Mouse (Mus musculus) lung, postnatal 0 days (tissue): ENCODE results near the gene Csf2ra. TPM values are rescaled to one million over a fixed set of nuclear protein-coding genes. Genes with fewer than 3 reads are reported as not detected.
"Not testable (repeated sequence)": the region's sequence is repeated elsewhere in the genome, so short reads cannot be mapped to it uniquely, and the experiment has no call there.

ENCODE experiments used
- ATAC-seq: fragments of 200-750 bp; cut with Nextera tagmentation; 2 replicates; pipeline ENCODE4 v1.8.0; 2017; ENCODE audit warnings: moderate library complexity
- DNase-seq: peaks from one replicate; pipeline ENCODE4 v3.0.0-alpha.2; 2016; ENCODE audit warnings: low spot score
- H3K27ac ChIP-seq: fragments of 300-500 bp; sonication (generic); 2 replicates; pipeline ENCODE4 v1.5.1; 2014; ENCODE audit warnings: antibody characterized with exemption, mild to moderate bottlenecking, low read length, mixed read lengths
- H3K27me3 ChIP-seq: fragments of 300-500 bp; sonication (generic); replicated peaks from 2 replicates; pipeline ENCODE4 v1.6.1; 2014; ENCODE audit warnings: low read length, mixed read lengths; ENCODE audit not compliant: insufficient read depth
- H3K36me3 ChIP-seq: fragments of 300-500 bp; sonication (generic); 2 replicates; pipeline ENCODE4 v1.6.1; 2014; ENCODE audit warnings: low read length, mixed read lengths; ENCODE audit not compliant: insufficient read depth
- H3K4me1 ChIP-seq: fragments of 300-500 bp; sonication (generic); 2 replicates; pipeline ENCODE4 v1.6.1; 2014; ENCODE audit warnings: antibody characterized with exemption, low read depth, low read length, mixed read lengths; ENCODE audit not compliant: insufficient read depth
- H3K4me2 ChIP-seq: fragments of 300-500 bp; sonication (generic); replicated peaks from 2 replicates; pipeline ENCODE4 v1.6.1; 2014; ENCODE audit warnings: low read depth, mild to moderate bottlenecking, low read length, moderate library complexity, mixed read lengths
- H3K4me3 ChIP-seq: fragments of 300-500 bp; sonication (generic); 2 replicates; pipeline ENCODE4 v1.5.1; 2014; ENCODE audit warnings: low read depth, low read length
- H3K9ac ChIP-seq: fragments of 300-500 bp; sonication (generic); replicated peaks from 2 replicates; pipeline ENCODE4 v1.6.1; 2014; ENCODE audit warnings: low read depth, mild to moderate bottlenecking
- H3K9me3 ChIP-seq: fragments of 300-500 bp; sonication (generic); 2 replicates; pipeline ENCODE4 v1.6.1; 2016; ENCODE audit warnings: low read length, mixed read lengths
- CTCF ChIP-seq: IDR thresholded peaks from 2 replicates; pipeline ENCODE4 v1.5.1; 2016; ENCODE audit warnings: antibody characterized with exemption, mild to moderate bottlenecking
- EP300 ChIP-seq: IDR thresholded peaks from 2 replicates; pipeline ENCODE4 v1.6.1; 2016; ENCODE audit warnings: antibody characterized with exemption, mild to moderate bottlenecking, control low read depth
- WGBS: fragments of 180-500 bp; shearing (Covaris S2); extraction: QIAGEN DNeasy Blood & Tissue Kit; methylation state at CpG from one replicate; pipeline ENCODE4 v1.1.7; 2014; 5-methylcytosine and 5-hydroxymethylcytosine counted together
- polyA plus RNA-seq: library from polyadenylated mRNA; unstranded; fragments of >200 nt; fragmentation: Nextera tagmentation; extraction: Ambion mirVana; gene quantifications from 2 replicates; pipeline ENCODE4 v1.2.1, GENCODE M21; 2015

Csf2ra gene
- polyA plus RNA-seq = 18.8 and 21.8 TPM in 2 replicates

DNA sequence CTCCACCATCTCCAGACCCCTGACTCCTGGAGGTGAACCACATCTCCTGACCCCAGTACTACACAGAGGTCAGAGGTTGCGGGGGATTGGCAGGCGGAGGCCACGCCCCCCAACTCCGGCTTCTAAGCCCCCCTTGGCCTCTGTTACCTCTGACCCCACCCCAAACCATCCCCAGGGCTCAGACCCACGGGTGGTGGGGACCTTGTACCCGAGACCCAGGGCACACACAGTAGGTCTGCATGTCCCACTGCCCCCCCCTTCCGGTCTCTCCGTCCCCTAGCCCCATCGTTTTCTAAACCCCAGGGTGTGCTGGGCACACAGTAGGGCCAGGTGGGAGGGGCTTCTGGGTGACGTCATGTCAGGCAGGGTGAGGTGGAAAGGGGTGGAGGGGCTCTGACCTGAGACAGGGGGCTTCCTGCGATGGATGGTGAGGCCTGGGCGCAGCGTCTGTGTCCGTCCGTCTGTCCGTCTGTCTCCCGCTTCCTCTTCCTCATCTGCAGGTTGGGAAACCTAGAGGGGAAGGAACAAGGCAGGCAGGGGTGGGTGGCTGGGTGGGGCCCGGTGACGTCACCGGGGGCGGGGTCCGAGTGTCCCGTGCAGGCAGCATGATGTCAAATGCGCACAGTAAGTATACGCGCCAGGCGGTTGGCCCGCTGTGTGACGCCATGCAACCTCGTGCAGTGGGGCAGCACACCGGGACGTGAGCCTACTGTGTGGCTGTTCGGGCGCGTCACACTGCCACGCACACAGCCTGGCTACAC lies at the start of gene Csf2ra:
Gene Csf2ra (minus strand): TSS at position 489 of the 761 bp plus-strand sequence.
- Histone ChIP-seq H3K36me3 (no peaks in the 10 kb centered on the region), H3K27me3 (no peaks in the 10 kb centered on the region), H3K4me3 (peak within 1 kb of the TSS; percentile 51), H3K27ac (peak within 1 kb of the TSS; percentile 81; the same call in 1 of the 2 replicates), H3K4me2 (peak within 1 kb of the TSS; percentile 52), H3K4me1 (no peaks in the 10 kb centered on the region), H3K9ac (no peak within 1 kb of the TSS; the same call in 1 of the 2 replicates), H3K9me3 (peaks cover 6% of the 10 kb centered on the region; the same call in 1 of the 2 replicates)
- ATAC-seq = no peak
- 51% methylated on average over 36 of the region's 36 CpGs for WGBS
- no peak for TF ChIP-seq EP300
- no peak for TF ChIP-seq CTCF
- DNase-seq = peak; percentile 32

DNA sequence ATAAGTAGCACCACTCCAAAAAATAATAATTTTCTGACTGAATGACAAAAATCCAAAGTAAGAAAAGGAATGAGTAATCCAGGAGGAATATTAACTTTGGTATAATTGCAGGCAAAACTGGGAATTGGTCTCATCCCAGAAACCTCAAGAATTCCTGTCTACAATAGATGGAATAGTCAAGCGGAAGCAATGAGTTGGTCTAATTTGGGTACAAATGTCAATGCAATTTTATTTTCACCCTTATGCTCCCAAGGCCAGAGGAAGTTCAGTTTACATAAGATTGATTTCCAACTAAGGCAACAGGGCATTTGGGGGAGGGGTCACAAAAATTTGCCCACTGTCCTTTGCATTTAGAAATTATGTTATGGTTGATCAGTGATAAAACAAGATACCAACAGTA lies 47.2 kb upstream of the Csf2ra start:
- 82% methylated on average over 1 of the region's 1 CpGs for WGBS

DNA sequence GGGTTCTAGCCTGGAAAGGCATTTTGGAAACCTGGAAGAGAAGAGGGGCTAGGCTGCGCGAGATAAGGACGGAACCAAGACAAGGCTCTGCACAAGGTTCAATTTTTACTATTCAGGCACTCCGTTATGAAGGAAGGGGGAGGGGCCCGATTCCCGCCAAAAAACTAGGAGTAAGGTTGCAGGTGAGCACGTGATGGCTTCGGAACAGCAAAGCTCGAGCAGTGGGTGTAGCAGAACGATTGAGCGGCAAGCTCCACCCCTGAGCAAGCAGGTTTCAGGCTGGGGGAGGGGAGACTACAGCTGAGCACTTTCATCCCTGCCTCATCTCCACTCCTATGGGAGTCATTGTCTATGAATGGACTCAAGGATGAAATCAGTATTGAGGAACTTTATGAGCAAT lies 40.9 kb upstream of the Csf2ra start:
- not testable (repeated sequence) for ATAC-seq, H3K4me2 ChIP-seq, H3K36me3 ChIP-seq, DNase-seq, H3K9me3 ChIP-seq, H3K4me3 ChIP-seq, H3K27ac ChIP-seq, H3K27me3 ChIP-seq, H3K4me1 ChIP-seq, H3K9ac ChIP-seq
- 21% methylated on average over 11 of the region's 11 CpGs for WGBS

More for the DNA sequence above, 47.2 kb upstream of the Csf2ra start:
- TF ChIP-seq CTCF (no peak), EP300 (no peak)
- Histone ChIP-seq H3K4me3 (no peak overlapping the region), H3K9ac (no peak overlapping the region), H3K36me3 (no peaks in the 10 kb centered on the region), H3K4me1 (no peaks in the 10 kb centered on the region), H3K9me3 (no peaks in the 10 kb centered on the region), H3K27me3 (no peaks in the 10 kb centered on the region), H3K4me2 (no peak overlapping the region), H3K27ac (no peak overlapping the region)
- DNase-seq = no peak
- no peak for ATAC-seq

DNA sequence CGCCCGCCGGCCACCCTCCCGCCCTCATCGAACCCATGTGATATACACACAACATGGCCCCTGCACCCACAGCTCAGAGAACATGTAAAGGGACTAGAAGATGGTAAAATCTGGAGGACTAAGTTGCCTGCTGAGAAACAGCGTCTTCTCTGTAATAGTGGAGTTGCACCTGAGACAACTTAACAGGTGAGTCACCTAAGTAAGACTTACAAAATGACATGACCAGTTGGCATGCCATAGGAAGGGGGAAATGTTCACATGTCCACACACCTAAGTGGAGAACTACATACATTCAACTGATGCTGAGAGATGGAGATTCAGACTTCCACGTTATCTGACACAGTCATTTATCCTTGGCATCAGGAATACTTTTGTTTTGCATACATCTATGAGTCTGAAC lies 38.9 kb upstream of the Csf2ra start:
- H3K9me3 ChIP-seq = no peaks in the 10 kb centered on the region
- H3K27me3 ChIP-seq = no peaks in the 10 kb centered on the region
- no peak overlapping the region for H3K4me3 ChIP-seq
- ATAC-seq = no peak
- H3K4me1 ChIP-seq = no peaks in the 10 kb centered on the region
- peak; percentile 9 for DNase-seq
- H3K27ac ChIP-seq = no peak overlapping the region
- H3K4me2 ChIP-seq = no peak overlapping the region
- no peak overlapping the region for H3K9ac ChIP-seq
- no peaks in the 10 kb centered on the region for H3K36me3 ChIP-seq
- TF ChIP-seq CTCF (no peak), EP300 (no peak)
- WGBS = 22% methylated on average over 7 of the region's 7 CpGs

DNA sequence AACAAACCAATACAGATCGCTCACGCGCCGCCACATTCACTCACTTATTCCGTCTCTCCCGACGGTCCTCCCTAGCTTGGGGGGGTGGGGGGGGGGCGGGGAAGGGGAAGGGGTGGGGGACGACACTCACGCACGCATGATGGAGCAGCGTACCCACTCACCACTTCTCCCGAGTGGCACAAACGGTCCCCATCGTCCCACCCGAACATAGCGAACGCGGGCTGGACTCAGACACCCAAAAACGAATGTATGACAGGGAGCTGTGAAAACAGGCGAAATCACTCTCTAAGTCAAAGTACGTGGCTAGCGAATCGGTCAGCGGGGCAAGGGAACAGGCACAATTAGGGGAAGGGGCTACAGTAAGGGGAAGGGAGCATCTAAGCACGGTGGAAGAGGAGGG lies 38.4 kb upstream of the Csf2ra start:
- Histone ChIP-seq H3K36me3 (no peaks in the 10 kb centered on the region), H3K4me3 (no peak overlapping the region), H3K27me3 (no peaks in the 10 kb centered on the region), H3K9me3 (no peaks in the 10 kb centered on the region), H3K9ac (no peak overlapping the region), H3K4me1 (no peaks in the 10 kb centered on the region), H3K4me2 (no peak overlapping the region), H3K27ac (no peak overlapping the region)
- WGBS = 1% methylated on average over 23 of the region's 26 CpGs
- ATAC-seq (no peak), DNase-seq (peak; percentile 48)
- TF ChIP-seq EP300 (no peak), CTCF (no peak)

DNA sequence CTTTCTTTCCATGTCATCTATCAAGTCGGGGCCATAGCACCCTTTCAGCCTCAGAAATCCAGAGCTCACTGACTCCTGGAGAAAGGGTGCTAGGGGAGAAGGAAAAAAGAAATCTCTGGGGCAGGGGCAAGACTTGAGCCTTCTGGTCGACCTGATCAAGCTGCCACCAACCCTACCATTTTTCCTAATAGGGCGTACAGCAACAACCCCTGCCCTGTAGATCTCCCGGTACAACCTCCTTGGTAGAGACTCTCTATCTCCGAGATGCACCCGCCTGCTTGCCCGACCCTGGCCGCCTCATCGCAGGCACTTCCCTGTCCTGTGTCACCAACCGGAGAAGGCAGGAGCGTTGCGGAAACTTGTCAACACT lies 38.0 kb upstream of the Csf2ra start:
- ATAC-seq = no peak
- under 1% methylated on average over 12 of the region's 12 CpGs for WGBS

More for the DNA sequence above, 38.0 kb upstream of the Csf2ra start:
- peak; percentile 75 for DNase-seq
- no peaks in the 10 kb centered on the region for H3K36me3 ChIP-seq
- H3K9ac ChIP-seq = no peak overlapping the region
- H3K27ac ChIP-seq = no peak overlapping the region
- TF ChIP-seq CTCF (no peak), EP300 (no peak)
- no peaks in the 10 kb centered on the region for H3K4me1 ChIP-seq
- H3K27me3 ChIP-seq = no peaks in the 10 kb centered on the region
- no peak overlapping the region for H3K4me2 ChIP-seq
- H3K4me3 ChIP-seq = no peak overlapping the region
- H3K9me3 ChIP-seq = no peaks in the 10 kb centered on the region
